Mouse (Mus musculus) heart, embryonic 10.5 days (tissue): ENCODE measurements around the gene Med4. TPM values are rescaled to one million over a fixed set of nuclear protein-coding genes. Genes with fewer than 3 reads are reported as not detected.

Experiments used
- DNase-seq: peaks from one replicate; pipeline ENCODE4 v3.0.0-alpha.2; 2017; ENCODE audit warnings: low spot score
- H3K27ac ChIP-seq: fragments of 300-500 bp; sonication (generic); 2 replicates; pipeline ENCODE4 v1.5.1; 2016; ENCODE audit warnings: mild to moderate bottlenecking
- H3K27me3 ChIP-seq: fragments of 300-500 bp; sonication (generic); 2 replicates; pipeline ENCODE4 v1.6.1; 2016; ENCODE audit warnings: mild to moderate bottlenecking; ENCODE audit not compliant: poor library complexity, insufficient read depth, severe bottlenecking
- H3K36me3 ChIP-seq: fragments of 300-500 bp; sonication (generic); 2 replicates; pipeline ENCODE4 v1.6.1; 2016; ENCODE audit warnings: mild to moderate bottlenecking, moderate library complexity
- H3K4me1 ChIP-seq: fragments of 300-500 bp; sonication (generic); 2 replicates; pipeline ENCODE4 v1.6.1; 2016; ENCODE audit warnings: mild to moderate bottlenecking
- H3K4me3 ChIP-seq: fragments of 300-500 bp; sonication (generic); 2 replicates; pipeline ENCODE4 v1.5.1; 2016; ENCODE audit warnings: mild to moderate bottlenecking, moderate library complexity
- H3K9me3 ChIP-seq: fragments of 300-500 bp; sonication (generic); 2 replicates; pipeline ENCODE4 v1.6.1; 2016; ENCODE audit warnings: mild to moderate bottlenecking, moderate library complexity
- WGBS: fragments of 180-500 bp; shearing (Covaris S2); methylation state at CpG from one replicate; pipeline ENCODE4 v1.1.7; 2016; 5-methylcytosine and 5-hydroxymethylcytosine counted together
- polyA plus RNA-seq: library from polyadenylated mRNA; unstranded; fragments of >200 nt; fragmentation: Nextera tagmentation; extraction: Ambion mirVana; gene quantifications from 2 replicates; pipeline ENCODE4 v1.2.1, GENCODE M21; 2016

Gene Med4
- polyA plus RNA-seq, 1 experiment from 2014 or later: 87.0 TPM

GRCm38 (mm10) chr14:73550291-73550690, 40.5 kb downstream of the Med4 start:
- peaks cover 14% of the 10 kb centered on the region for H3K4me1 ChIP-seq
- no peak overlapping the region for H3K4me3 ChIP-seq
- 47% methylated on average over 3 of the region's 3 CpGs for WGBS
- no peak for DNase-seq
- H3K27ac ChIP-seq: no peak overlapping the region
- H3K36me3 ChIP-seq: 0 out of 2 replicates have a peak, but pooled peaks cover under 1% of the 10 kb centered on the region
- no peaks in the 10 kb centered on the region for H3K27me3 ChIP-seq
- H3K9me3 ChIP-seq: no peaks in the 10 kb centered on the region

- WGBS: 42% methylated on average over 8 of the region's 8 CpGs
Observed at GRCm38 (mm10) chr14:73550732-73551131, 40.9 kb downstream of the Med4 start.

GRCm38 (mm10) chr14:73551164-73551563, 41.3 kb downstream of the Med4 start:
- Histone ChIP-seq H3K27ac (no peak overlapping the region), H3K9me3 (no peaks in the 10 kb centered on the region), H3K4me3 (no peak overlapping the region), H3K27me3 (no peaks in the 10 kb centered on the region), H3K36me3 (peaks cover 9% of the 10 kb centered on the region), H3K4me1 (peaks cover 14% of the 10 kb centered on the region)
- no peak for DNase-seq
- WGBS: 87% methylated on average over 6 of the region's 6 CpGs

More at GRCm38 (mm10) chr14:73550732-73551131, 40.9 kb downstream of the Med4 start:
- Histone ChIP-seq H3K27me3 (no peaks in the 10 kb centered on the region), H3K4me3 (no peak overlapping the region), H3K4me1 (peaks cover 14% of the 10 kb centered on the region), H3K36me3 (peaks cover 5% of the 10 kb centered on the region; the same call in 1 of the 2 replicates), H3K27ac (no peak overlapping the region), H3K9me3 (no peaks in the 10 kb centered on the region)
- DNase-seq: no peak

- H3K9me3 ChIP-seq: no peaks in the 10 kb centered on the region
- no peaks in the 10 kb centered on the region for H3K27me3 ChIP-seq
- WGBS: 3% methylated on average over 61 of the region's 61 CpGs
- H3K36me3 ChIP-seq: peaks cover 15% of the 10 kb centered on the region
- peak; percentile 97 for DNase-seq
- peak overlapping the region; percentile 98 for H3K27ac ChIP-seq
- H3K4me3 ChIP-seq: peak overlapping the region; percentile 100
- peaks cover 14% of the 10 kb centered on the region for H3K4me1 ChIP-seq
Observed at GRCm38 (mm10) chr14:73552341-73553121, 42.7 kb downstream of the Med4 start.

GRCm38 (mm10) chr14:73553122-73553696, 43.4 kb downstream of the Med4 start:
- WGBS: 0% methylated on average over 10 of the region's 10 CpGs
- DNase-seq: no peak
- H3K4me3 ChIP-seq: peak overlapping the region; percentile 100
- H3K27me3 ChIP-seq: no peaks in the 10 kb centered on the region
- peak overlapping the region; percentile 98 for H3K27ac ChIP-seq
- peaks cover 14% of the 10 kb centered on the region for H3K4me1 ChIP-seq
- no peaks in the 10 kb centered on the region for H3K9me3 ChIP-seq
- peaks cover 15% of the 10 kb centered on the region for H3K36me3 ChIP-seq

Other genes with a start within 250 kb of the Med4 start
- 7.7 and 9.5 TPM in 2 replicates for gene Rb1, start 184.2 kb upstream of the Med4 start, polyA plus RNA-seq
- 330 and 384 TPM in 2 replicates for gene Itm2b, start 124.7 kb upstream of the Med4 start, polyA plus RNA-seq
- gene Sucla2, start 15.3 kb downstream of the Med4 start, polyA plus RNA-seq: 138 and 179 TPM in 2 replicates
- gene Nudt15, start 38.2 kb downstream of the Med4 start, polyA plus RNA-seq: 4.9 and 5.7 TPM in 2 replicates
- gene Gm21750, start 151.2 kb downstream of the Med4 start, polyA plus RNA-seq: not detected in 2 replicates